Mouse (Mus musculus) liver, embryonic 11.5 days (tissue): Measurements from ENCODE around the gene Aldh16a1. TPM values are rescaled to one million over a fixed set of nuclear protein-coding genes. Genes with fewer than 3 reads are reported as not detected.
"Not testable (repeated sequence)": the region's sequence is repeated elsewhere in the genome, so short reads cannot be mapped to it uniquely, and the experiment has no call there.

Source experiments
- ATAC-seq: fragments of 200-750 bp; cut with Nextera tagmentation; replicated peaks from 2 replicates; pipeline ENCODE4 v1.8.0; 2017; ENCODE audit warnings: moderate number of reproducible peaks, mild to moderate bottlenecking, moderate TSS enrichment, moderate library complexity; ENCODE audit not compliant: low FRiP score
- DNase-seq: peaks from one replicate; pipeline ENCODE4 v3.0.0-alpha.2; 2017; ENCODE audit warnings: low spot score
- H3K27ac ChIP-seq: fragments of 300-500 bp; sonication (generic); 2 replicates; pipeline ENCODE4 v1.5.1; 2014; ENCODE audit warnings: mild to moderate bottlenecking, low read depth, low read length, control low read depth
- H3K27me3 ChIP-seq: fragments of 300-500 bp; sonication (generic); replicated peaks from 2 replicates; pipeline ENCODE4 v1.6.1; 2014; ENCODE audit warnings: low read length, mixed read lengths; ENCODE audit not compliant: control insufficient read depth, insufficient read depth
- H3K36me3 ChIP-seq: fragments of 300-500 bp; sonication (generic); 2 replicates; pipeline ENCODE4 v1.6.1; 2014; ENCODE audit warnings: mild to moderate bottlenecking, low read length, moderate library complexity, mixed read lengths; ENCODE audit not compliant: control insufficient read depth, insufficient read depth
- H3K4me1 ChIP-seq: fragments of 300-500 bp; sonication (generic); replicated peaks from 2 replicates; pipeline ENCODE4 v1.6.1; 2014; ENCODE audit warnings: low read length, mixed read lengths; ENCODE audit not compliant: control insufficient read depth, insufficient read depth
- H3K4me2 ChIP-seq: fragments of 300-500 bp; sonication (generic); 2 replicates; pipeline ENCODE4 v1.6.1; 2014; ENCODE audit warnings: mild to moderate bottlenecking, control low read depth, moderate library complexity
- H3K4me3 ChIP-seq: fragments of 300-500 bp; sonication (generic); 2 replicates; pipeline ENCODE4 v1.5.1; 2014; ENCODE audit warnings: low read depth, low read length, control low read depth
- H3K9ac ChIP-seq: fragments of 300-500 bp; sonication (generic); 2 replicates; pipeline ENCODE4 v1.6.1; 2014; ENCODE audit warnings: low read depth, low read length, control low read depth
- H3K9me3 ChIP-seq: fragments of 300-500 bp; sonication (generic); 2 replicates; pipeline ENCODE4 v1.6.1; 2016; ENCODE audit warnings: low read length, inconsistent platforms, mixed read lengths; ENCODE audit not compliant: control insufficient read depth
- WGBS: fragments of 180-500 bp; shearing (Covaris S2); extraction: QIAGEN DNeasy Blood & Tissue Kit; methylation state at CpG from one replicate; pipeline ENCODE4 v1.1.7; 2014; 5-methylcytosine and 5-hydroxymethylcytosine counted together
- polyA plus RNA-seq: library from polyadenylated mRNA; unstranded; fragments of >200 nt; fragmentation: Nextera tagmentation; extraction: Ambion mirVana; gene quantifications from 2 replicates; pipeline ENCODE4 v1.2.1, GENCODE M21; 2014

The Aldh16a1 gene
- polyA plus RNA-seq, 1 experiment from 2014 or later, result 60.6 TPM

DNA sequence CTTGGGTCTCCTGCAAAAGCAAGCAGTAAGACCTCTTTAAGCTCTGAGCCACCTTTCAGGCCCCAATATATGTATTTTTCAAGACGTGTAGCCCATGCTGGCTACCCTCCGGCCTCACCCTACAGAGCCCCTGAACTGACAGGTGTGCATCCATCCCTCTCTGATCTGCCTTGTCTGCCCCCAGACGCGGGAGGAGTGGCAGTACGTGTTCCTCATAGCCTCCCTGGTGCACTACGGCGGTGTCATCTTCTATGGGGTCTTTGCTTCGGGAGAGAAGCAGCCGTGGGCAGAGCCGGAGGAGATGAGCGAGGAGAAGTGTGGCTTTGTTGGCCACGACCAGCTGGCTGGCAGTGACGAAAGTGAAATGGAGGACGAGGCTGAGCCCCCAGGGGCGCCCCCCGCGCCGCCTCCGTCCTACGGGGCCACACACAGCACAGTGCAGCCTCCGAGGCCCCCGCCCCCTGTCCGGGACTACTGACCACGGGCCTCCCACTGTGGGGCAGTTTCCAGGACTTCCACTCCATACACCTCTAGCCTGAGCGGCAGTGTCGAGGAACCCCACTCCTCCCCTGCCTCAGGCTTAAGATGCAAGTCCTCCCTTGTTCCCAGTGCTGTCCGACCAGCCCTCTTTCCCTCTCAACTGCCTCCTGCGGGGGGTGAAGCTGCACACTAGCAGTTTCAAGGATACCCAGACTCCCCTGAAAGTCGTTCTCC is 20.3 kb upstream of the Aldh16a1 start:
- no peak overlapping the region for H3K27ac ChIP-seq
- 7% methylated on average over 29 of the region's 29 CpGs for WGBS
- DNase-seq (no peak), ATAC-seq (no peak)
- no peak overlapping the region for H3K9ac ChIP-seq
- H3K9me3 ChIP-seq, result peaks cover 8% of the 10 kb centered on the region
- peaks cover 70% of the 10 kb centered on the region for H3K27me3 ChIP-seq
- no peak overlapping the region for H3K4me2 ChIP-seq
- no peaks in the 10 kb centered on the region for H3K36me3 ChIP-seq
- H3K4me3 ChIP-seq, result no peak overlapping the region
- H3K4me1 ChIP-seq, result 0 out of 2 replicates have a peak, but pooled peaks cover 3% of the 10 kb centered on the region

DNA sequence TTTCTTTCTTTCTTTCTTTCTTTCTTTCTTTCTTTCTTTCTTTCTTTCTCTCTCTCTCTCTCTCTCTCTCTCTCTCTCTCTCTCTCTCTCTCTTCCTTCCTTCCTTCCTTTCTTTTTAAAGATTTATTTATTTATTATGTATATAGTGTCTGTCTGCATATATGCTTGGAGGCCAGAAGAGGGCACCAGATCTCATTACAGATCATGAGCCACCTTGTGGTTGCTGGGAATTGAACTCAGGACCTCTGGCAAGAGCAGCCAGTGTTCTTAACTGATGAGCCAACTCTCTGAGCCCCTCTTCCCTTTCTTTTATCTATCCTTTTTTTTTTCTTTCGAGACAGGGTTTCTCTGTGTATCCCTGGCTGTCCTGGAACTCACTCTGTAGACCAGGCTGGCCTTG is 19.4 kb upstream of the Aldh16a1 start:
- not testable (repeated sequence) for H3K4me1 ChIP-seq, H3K9ac ChIP-seq, H3K4me2 ChIP-seq, ATAC-seq, H3K4me3 ChIP-seq, H3K36me3 ChIP-seq, DNase-seq, H3K27ac ChIP-seq
- peaks cover 16% of the 10 kb centered on the region for H3K9me3 ChIP-seq
- peaks cover 70% of the 10 kb centered on the region for H3K27me3 ChIP-seq
- 42% methylated on average over 1 of the region's 1 CpGs for WGBS

DNA sequence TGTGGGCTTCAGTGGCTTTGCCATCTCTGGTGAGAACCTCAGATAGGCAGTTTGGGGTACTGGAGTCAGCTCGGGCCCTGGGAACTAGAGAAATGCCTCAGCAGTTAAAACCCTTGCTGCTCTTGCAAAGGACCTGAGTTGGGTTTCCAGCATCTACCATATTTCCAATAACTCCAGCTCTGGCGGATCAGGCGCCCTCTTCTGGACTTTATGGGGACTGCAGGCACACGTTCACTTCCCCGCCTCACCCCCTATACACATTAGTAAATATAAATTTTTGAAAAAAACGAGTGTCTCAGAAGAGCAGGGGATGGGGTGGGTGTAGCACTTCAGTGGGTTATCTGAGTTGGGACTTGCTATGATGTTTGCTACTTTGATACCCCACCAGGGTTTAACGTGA is 18.6 kb upstream of the Aldh16a1 start:
- peaks cover 18% of the 10 kb centered on the region for H3K9me3 ChIP-seq
- 52% methylated on average over 7 of the region's 7 CpGs for WGBS
- DNase-seq, result no peak
- peaks cover 70% of the 10 kb centered on the region for H3K27me3 ChIP-seq
- H3K36me3 ChIP-seq, result no peaks in the 10 kb centered on the region
- no peak overlapping the region for H3K27ac ChIP-seq
- no peak overlapping the region for H3K9ac ChIP-seq
- 0 out of 2 replicates have a peak, but pooled peaks cover 3% of the 10 kb centered on the region for H3K4me1 ChIP-seq
- ATAC-seq, result no peak
- H3K4me3 ChIP-seq, result no peak overlapping the region
- no peak overlapping the region for H3K4me2 ChIP-seq

DNA sequence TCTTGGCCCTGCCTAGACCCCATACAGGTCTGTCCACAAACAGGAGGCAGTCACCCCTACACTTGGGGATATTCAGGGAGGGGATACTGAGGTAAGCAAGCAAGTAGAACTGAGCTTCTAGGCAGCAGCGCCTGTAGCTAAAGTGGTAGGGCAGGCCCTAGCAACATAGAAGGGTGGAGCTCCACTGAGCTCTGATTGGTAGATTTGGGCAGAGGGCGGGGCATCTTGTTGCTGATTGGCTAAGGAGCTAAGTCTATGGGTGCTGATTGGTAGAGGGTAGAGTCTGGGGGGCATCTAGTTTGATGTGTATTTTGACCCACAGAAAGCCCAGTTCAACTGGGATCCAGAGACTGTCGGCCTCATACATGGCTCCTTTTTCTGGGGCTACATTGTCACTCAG is 15.1 kb upstream of the Aldh16a1 start:
- peaks cover 18% of the 10 kb centered on the region for H3K9me3 ChIP-seq
- DNase-seq (no peak), ATAC-seq (no peak)
- no peaks in the 10 kb centered on the region for H3K4me1 ChIP-seq
- no peak overlapping the region for H3K4me2 ChIP-seq
- H3K27me3 ChIP-seq, result peaks cover 70% of the 10 kb centered on the region
- no peak overlapping the region for H3K4me3 ChIP-seq
- no peaks in the 10 kb centered on the region for H3K36me3 ChIP-seq
- H3K9ac ChIP-seq, result no peak overlapping the region
- no peak overlapping the region for H3K27ac ChIP-seq
- WGBS, result 83% methylated on average over 3 of the region's 3 CpGs

DNA sequence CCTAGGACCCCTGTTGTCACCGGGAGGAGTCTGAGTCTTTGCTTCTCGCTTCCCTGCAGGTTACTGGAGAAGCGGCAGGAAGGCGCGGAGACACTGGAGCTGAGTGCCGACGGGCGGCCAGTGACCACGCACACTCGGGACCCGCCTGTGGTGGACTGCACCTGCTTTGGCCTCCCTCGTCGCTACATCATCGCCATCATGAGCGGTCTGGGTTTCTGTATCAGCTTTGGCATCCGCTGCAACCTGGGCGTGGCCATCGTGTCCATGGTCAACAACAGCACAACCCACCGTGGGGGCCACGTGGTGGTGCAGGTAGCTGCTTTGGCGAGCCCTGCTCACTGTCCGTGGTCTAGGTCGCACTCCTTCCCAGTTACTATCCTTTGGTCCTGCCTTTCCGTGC is 14.3 kb upstream of the Aldh16a1 start:
- Histone ChIP-seq H3K4me1 (peaks cover 4% of the 10 kb centered on the region), H3K4me2 (no peak overlapping the region), H3K9ac (no peak overlapping the region), H3K36me3 (no peaks in the 10 kb centered on the region), H3K27ac (no peak overlapping the region), H3K4me3 (no peak overlapping the region), H3K27me3 (peaks cover 75% of the 10 kb centered on the region), H3K9me3 (peaks cover 18% of the 10 kb centered on the region)
- 8% methylated on average over 24 of the region's 24 CpGs for WGBS
- DNase-seq (no peak), ATAC-seq (no peak)

DNA sequence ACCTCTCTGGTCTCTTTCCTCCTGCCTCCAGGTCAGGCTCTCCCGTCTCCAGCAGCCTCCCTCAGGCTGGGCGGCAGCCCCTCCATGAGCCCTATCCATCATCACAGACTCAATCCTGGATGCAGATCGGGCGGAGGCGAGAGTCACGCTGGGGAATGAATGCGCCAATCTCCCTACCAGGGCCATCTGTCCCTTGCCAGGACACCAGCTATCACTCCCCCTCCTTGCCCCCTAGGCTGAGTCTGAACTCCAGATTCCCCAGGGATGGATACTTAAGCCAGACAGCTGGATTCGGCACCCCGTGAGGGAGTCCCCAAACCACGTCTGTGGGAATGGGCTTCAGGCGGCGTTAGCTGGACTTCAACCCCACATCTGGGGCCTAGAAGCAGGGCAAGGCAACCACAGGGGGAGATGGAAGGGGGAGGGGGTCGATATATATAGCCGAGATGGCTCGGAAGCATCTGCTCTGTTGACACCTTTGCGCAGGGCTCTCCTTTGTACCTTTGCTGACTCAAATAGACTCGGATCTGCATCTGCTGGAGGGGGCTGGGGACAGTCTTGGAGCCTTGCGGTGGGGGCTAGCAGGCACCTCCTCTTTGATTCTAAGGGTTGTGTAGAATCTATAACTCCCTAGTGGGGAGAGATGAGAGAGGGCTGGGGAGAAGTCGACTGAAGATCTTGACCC is 13.5 kb upstream of the Aldh16a1 start:
- no peaks in the 10 kb centered on the region for H3K36me3 ChIP-seq
- no peak overlapping the region for H3K4me2 ChIP-seq
- no peak overlapping the region for H3K9ac ChIP-seq
- H3K9me3 ChIP-seq, result peaks cover 18% of the 10 kb centered on the region
- H3K27ac ChIP-seq, result no peak overlapping the region; the same call in 1 of the 2 replicates
- WGBS, result 6% methylated on average over 19 of the region's 19 CpGs
- DNase-seq (no peak), ATAC-seq (no peak)
- peaks cover 79% of the 10 kb centered on the region for H3K27me3 ChIP-seq
- peaks cover 4% of the 10 kb centered on the region for H3K4me1 ChIP-seq
- no peak overlapping the region for H3K4me3 ChIP-seq

DNA sequence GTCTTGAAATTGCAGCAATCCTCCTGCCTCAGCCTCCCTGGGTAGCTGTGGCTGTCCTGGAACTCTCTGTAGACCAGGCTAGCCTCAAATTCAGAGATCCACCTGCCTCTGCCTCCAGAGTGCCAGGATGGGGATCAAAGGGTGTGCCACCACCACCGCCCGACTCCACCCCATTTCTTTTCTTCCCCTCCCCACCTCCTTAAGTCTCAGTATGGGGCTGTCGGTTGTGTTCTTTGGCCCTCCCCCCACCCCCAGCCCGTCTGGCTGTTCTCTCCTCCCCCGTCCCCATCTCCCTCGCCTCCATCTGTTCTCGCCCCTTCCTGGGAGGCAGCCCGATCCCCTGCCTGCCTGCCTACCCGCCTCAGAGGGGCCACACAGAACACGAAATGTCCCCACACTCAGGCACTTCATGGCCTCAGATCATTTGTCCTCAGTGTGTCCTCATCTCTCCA is 12.6 kb upstream of the Aldh16a1 start:
- Histone ChIP-seq H3K4me1 (peaks cover 9% of the 10 kb centered on the region), H3K36me3 (no peaks in the 10 kb centered on the region), H3K4me2 (no peak overlapping the region), H3K27me3 (peaks cover 81% of the 10 kb centered on the region), H3K27ac (no peak overlapping the region), H3K9ac (no peak overlapping the region), H3K9me3 (peaks cover 18% of the 10 kb centered on the region), H3K4me3 (no peak overlapping the region)
- ATAC-seq (no peak), DNase-seq (no peak)
- WGBS, result 19% methylated on average over 10 of the region's 10 CpGs

DNA sequence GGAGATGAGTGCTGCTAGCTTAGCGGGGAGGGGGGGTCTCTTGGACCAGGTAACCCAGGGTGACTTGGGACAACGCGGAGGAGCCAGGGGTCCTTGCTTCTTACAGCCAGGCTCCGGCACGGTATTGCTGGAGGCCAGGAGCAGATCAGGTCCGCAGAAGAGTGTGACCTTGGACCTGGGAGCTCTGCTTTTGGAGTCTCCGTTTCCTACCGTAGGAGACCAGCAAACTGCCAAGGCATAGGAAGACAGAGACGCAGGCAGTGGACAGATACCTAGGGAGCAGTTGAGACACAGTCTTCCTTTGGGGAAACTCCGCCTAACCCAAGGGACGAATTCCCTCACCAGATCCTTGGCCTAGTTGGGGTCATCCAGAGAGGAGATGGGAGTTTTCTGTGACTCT is 11.3 kb upstream of the Aldh16a1 start:
- DNase-seq (no peak), ATAC-seq (no peak)
- Histone ChIP-seq H3K4me3 (no peak overlapping the region), H3K36me3 (no peaks in the 10 kb centered on the region; the same call in 1 of the 2 replicates), H3K27me3 (peaks cover 75% of the 10 kb centered on the region), H3K27ac (no peak overlapping the region), H3K9ac (no peak overlapping the region), H3K4me1 (peaks cover 9% of the 10 kb centered on the region), H3K9me3 (peaks cover 14% of the 10 kb centered on the region), H3K4me2 (no peak overlapping the region)
- 51% methylated on average over 11 of the region's 11 CpGs for WGBS

DNA sequence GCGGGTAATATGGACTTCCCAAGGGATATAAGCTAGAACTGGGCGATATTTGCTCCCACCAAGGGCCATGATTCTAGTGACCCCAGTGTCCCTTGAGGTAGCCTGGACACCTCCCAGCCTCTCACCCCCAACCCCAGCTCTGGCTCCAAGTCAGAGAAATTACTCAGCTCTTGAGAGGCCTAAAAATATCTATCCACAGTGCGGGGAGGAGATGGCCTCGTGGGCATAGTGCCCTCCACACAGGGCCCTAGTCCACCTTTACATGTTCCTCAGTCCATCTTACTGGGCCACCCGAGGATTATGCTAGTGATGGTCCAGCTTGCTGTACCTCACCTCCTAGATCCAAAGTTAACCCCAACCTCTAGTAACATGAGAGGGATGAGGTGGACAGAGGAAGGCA is 10.4 kb upstream of the Aldh16a1 start:
- Histone ChIP-seq H3K4me1 (peaks cover 9% of the 10 kb centered on the region), H3K4me3 (no peak overlapping the region), H3K9ac (no peak overlapping the region), H3K36me3 (no peaks in the 10 kb centered on the region; the same call in 1 of the 2 replicates), H3K27ac (no peak overlapping the region), H3K4me2 (no peak overlapping the region), H3K27me3 (peaks cover 75% of the 10 kb centered on the region), H3K9me3 (peaks cover 11% of the 10 kb centered on the region)
- no peak for DNase-seq
- 55% methylated on average over 5 of the region's 5 CpGs for WGBS
- no peak for ATAC-seq
